Mouse (Mus musculus) ovary, postnatal 10 days (tissue): ENCODE measurements around the gene Gm5767.
A peak's percentile ranks its signal among the peaks of the same experiment; 100 is the strongest.

Source experiments
- DNase-seq: peaks from one replicate; pipeline ENCODE4 v3.0.0; 2022; ENCODE audit warnings: low spot score

Gene Gm5767

DNA sequence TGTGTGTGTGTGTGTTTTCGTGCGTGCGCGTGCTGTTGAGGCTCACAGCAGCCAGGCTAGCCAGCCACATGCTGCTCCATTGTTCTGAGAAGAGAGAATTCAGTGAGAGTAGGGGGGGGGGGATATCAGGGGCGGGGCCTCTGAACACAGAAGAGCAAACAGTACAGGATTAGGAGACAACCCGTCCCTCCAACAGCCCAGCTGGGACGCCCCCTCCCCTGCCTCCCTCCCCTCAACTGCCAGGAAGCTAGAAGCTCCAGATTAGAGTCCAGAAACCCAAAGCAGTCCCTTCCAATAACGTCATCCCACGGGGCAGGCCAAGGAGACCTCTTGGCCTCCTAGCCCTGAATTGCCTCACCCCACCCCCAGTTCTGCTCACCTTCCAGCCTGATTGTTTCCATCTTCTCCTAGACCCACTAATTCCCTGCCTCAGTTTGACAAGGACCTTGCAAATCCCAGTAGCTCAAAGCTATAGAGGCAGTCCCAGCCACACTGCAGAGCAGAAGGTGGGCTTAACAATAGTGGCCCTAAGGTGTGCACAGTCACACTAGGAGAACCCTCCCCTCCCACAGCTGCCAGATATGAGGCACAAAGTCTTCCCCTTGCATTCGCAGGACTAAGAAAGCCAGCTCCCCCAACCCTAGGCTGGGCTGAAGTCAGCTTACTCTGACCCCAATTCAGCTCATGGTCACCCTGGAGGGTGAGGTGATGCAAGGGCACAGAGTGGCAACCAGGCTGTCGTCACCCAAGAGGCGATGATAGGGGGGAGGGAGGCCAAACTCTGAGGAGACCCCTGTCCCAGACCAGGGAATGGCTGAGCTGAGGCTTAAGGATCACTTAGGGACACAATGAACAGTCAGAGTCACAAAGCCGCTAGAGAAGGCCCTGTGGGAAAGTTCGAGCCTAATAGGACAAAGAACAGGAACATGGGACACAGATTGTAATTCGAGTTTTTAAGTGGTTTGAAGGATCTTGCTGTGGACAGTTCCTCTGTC lies 10.2 kb upstream of the Gm5767 start:
- no peak for DNase-seq

DNA sequence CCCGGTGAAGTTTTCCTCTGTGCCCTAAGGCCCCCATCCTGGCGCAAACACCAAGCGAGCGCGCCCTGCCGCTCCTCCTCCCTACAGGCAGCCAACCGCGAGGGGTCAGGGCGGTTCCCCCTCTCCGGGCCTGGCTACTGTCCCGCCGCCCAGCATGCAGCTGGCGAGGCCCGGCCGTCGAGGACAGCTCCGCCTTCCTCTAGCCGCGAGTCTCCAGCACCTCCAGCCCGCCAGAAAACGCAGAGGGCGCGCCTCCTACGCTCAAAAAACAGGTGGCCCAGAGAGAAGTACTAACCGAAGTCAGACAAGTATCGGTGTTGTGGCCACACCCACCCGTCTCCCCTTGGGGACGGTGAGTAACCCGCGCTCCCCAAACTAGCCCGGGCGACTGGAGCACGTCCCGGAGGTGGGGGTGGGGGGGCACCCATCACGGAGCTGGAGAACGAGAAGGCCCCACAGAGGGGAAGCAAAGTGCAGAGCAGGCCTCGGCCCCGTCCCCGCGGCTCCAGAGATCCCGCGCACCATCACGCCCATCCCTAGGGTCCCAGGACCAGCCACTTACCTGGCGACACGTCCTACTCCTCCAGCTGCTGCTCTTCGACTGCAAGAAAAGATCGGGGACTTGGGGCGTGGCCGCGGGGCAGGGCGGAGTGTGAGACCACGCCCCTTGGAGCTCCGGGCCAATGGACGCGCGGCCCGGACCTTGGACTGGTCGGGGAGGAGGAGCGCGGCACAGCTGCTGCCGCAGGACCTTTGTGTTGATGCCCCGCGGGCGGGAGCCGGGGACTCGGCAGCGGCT lies 8.8 kb upstream of the Gm5767 start, which contains the start of gene Carhsp1:
TSS of gene Carhsp1 (minus strand) at position 605 of the 799 bp plus-strand sequence.
- peak; percentile 76 for DNase-seq

DNA sequence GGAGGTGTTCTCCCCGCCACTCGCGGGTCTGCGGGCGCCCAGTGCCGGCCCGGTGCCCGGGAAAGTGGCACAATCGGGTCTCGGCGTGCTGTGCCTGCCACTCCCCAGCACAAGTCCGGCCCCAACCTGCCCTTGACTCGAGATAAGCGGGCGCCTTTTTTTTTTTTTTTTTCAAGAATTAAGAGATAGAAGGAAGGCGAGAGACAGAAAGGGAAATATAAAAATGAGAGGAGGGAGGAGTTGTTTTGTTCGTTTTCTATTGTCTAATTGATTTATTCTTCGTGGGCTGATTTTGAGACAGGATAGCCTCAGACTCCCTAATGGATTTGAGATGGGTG lies 8.3 kb upstream of the Gm5767 start:
- DNase-seq: no peak

DNA sequence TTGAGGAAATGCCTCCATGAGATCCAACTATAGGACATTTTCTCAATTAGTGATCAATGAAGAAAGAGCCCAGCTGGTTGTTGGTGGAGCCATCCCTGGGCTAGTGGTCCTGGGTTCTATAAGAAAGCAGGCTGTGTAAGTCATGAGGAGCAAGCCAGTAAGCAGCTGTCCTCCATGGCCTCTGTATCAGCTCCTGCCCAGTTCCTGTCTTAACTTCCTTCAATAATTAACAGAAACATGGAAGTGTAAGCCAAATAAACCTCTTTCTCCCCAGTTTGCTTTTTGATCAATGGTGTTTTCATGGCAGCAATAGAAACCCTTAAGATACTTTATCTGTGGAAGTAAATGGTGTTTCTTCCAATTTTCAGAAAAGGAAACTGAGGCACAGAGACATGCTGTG lies 7.8 kb upstream of the Gm5767 start:
- DNase-seq: no peak

DNA sequence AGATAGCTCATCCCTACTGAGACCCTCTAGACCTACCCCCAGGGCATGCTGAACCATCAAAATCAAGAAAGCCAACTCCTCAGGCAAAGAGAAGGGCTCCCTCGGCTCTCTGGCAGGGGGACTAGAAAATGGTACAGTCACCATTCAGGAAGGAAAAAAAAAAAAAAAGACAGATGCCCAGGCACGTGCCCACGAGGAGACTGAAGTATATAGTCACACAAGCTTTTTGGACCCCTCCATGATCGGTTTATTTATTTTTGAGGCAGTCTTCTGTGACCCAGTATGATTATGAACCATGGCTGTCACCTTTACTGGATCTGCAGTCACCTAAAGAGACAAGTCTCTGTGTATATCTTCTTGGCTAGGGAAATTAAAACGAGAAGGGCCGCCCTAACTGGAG lies 7.2 kb upstream of the Gm5767 start:
- no peak for DNase-seq

DNA sequence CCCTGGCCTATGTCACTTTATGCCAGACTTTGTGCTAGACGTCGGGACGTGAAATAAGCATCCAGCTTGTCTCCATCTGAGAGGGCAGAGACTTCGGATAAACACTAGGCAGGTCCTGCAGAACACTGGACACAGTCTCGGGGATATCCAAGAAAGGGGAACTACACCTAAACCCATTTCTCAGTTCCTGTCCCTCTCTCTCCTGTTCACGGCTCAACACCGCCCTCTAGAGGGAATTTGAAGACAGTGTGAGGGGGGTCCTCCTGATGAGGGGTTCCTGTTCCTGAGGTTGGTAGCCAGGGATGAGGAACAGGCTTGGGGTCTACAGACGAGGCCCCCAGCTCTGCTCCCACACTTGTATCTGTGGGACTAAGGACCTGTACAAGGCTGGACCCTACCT lies 6.4 kb upstream of the Gm5767 start:
- no peak for DNase-seq

DNA sequence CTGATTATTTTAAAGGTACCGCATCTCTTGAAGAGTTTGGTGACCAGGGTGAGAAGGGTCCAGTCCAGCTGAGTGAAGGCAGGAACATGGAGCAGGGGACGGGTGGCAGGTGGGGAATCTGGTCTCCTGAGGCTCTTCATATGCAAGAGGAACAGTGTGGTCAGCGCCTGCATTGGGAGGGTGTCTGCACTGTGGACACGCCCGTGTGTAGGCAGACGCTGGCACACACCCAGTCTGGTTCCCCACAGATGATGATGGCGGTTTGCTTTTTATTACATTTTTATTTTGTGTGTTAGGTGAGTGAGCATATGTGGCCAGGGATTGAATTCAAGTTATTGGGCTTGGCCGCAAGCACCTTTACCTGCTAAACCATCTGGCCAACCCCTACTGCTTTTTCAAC lies 5.0 kb upstream of the Gm5767 start:
- no peak for DNase-seq

DNA sequence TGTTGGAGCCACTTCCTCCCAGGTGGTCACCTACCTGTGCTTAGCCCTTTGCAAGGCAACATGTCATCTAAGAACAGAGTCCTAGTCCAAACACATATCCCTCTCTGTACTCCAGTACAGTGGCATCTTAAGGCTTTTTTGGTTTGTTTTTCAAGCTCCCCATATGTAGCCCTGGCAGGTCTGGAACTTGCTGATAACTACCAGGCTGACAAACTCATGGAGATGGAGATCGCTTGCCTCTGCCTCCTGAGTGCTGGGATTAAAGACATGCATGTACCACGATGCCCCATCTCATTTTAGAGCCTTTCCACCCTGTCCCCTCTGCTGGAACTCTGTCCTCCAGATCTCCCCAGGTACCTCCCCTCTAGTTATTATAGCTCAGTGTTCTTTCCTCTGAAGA lies 4.3 kb upstream of the Gm5767 start:
- DNase-seq: no peak

DNA sequence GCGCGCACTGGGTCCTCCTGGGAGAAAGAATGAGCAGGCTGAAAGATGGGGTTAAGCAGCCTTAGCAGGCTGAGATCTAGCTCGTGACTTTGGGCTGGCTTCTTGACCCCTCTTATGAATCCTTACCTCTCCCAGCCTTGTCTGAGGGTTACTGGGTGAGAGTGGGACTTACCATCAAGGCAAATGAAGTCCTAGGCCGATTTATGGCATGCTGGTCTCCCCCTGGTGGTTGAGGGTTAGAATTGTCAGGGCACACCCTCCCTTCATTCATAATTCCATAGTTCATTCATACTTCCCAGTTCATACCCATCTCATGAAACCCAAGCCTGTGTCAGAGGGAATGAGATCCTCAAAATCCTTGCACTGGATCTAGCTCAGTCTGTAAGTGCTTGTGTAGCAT lies 3.8 kb upstream of the Gm5767 start:
- DNase-seq: no peak

DNA sequence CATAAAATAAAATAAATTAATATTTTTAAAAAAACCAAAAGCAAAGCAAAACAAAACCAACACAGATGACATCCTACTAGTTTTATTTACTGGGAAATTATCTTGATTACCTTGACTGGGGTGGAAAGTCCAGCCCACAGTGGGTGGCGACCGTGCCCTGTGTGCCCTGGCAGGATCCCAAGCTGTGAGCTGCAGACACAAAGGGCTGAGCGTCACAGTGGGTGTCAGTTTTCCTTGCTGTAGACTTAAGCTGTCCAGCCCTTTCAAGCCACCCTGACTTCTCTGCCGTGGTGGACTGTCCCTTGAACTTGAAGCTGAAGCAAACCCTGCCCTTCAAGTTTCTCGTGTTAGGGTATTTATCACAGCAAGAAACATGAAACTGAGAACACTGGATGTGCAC lies 2.5 kb upstream of the Gm5767 start:
- no peak for DNase-seq

DNA sequence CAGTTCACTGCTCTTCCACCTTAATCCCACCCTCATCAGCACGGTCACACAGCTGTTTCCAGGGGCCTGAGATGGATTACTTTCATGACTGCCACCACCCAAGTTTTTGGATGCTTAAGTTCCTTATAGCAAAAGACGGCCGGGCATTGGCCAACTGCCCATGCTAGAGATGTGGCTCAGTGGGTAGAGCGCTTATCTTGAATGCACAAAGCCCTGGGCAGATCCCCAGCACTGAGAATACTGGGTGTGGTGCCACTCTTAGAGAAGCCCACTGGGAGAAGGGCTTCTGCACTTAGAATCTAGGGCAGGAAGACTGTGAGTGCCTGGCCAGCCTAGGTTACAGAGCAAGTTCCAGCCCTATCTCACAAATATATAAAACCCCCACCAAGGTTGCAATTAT lies 1.9 kb upstream of the Gm5767 start:
- no peak for DNase-seq

DNA sequence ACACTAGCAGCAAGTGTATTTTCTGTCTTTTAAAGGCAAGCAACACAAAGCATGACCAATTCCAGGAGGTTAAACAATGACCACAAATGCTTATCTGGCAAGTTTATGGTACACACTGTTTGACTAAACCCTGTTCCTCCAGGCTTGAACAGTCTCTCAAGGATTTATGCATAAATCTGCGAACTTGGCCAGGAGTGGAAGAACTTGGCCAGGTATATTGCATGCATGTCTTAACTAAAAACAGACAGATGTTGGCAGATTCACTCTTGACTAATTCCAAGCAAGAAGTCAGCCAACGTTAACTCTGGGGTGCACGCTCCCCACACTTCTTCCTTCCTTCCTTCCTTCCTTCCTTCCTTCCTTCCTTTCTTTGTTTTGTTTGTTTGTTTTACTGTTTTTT lies 790 bp upstream of the Gm5767 start:
- no peak for DNase-seq

DNA sequence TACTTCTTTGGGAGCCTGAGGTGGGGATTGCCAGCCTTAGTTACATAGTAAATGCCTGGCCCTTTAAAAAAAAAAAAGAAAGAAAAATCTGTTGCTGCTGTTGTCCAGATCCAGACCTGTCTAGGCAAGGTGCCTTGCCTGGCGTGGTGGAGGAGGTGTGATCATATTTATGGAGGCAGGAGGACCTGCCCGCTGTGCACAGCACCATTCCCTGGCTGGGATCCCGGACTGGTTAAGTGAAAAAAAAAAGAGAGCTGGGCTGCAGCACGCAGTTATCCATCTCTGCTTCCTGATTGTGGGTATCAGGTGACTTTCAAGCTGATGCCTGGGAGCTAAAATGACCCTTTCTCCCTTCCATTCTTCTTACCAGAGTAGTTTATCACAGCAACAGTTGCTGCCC lies 4.5 kb downstream of the Gm5767 start:
- no peak for DNase-seq

DNA sequence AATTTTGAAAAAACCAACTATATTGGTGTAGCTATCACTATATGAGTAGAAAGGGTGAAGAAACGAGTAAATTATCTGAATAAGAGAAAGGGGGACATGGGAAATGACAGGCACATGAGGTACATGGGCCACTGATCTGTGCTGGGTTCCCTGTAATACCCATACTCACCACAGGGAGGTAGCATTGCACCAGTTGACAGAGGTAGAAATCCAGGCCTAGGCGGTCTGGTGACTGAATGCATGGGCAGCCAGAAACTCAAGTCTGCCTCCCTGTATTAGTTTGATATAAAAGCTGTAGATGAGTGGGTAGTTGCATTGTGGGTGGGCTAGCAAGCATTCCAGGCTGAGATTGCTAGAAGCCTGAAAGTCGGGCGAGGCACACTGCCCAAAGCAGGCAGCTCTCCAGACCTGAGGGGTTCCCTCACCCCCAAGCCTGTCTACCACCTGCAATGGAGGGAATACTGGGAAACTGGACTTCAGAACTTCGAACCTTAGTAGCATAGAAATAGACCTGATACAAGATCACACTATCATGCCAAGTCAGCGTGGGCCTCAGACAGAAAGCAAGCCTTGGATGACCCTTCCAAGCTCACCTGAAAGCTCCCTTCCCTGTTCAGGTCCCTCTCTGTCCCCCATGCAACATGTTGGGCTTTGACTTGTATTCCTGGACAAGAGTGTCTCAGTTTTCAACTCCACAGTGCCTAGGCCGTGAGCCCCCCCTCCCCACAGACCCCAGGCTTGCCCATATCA lies 5.7 kb downstream of the Gm5767 start:
- peak; percentile 35 for DNase-seq

DNA sequence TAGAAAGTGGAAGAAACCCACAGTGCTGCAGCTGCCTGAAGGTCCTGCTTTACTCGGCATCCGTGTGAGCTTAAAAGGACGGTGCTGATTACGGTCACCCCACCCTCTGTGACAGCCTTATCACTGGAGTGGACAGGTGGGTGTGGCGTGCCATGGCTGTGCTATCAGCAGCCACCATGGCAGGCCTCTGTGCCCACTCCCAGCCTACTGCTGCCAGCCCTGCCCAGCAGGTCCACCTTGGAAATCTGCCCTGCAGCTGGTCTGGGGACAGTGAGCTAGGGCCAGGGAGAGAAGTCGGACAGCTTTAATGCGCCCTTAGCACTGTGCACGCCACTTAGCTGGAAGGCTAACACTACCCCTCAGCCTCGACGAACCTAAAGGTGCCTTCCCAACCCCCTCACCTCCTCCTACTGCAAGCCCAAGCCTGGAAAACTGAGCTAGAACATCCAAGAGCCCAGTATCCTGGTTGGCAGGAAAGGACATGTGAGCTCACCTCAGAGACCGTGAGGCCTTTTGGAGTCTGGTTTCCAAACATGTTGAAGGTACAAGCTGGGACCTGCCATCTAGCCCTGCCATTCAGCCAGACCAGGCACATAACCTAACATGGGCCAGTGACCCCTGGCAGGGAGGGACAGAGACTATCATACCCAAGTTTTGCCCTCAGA lies 6.4 kb downstream of the Gm5767 start:
- no peak for DNase-seq

DNA sequence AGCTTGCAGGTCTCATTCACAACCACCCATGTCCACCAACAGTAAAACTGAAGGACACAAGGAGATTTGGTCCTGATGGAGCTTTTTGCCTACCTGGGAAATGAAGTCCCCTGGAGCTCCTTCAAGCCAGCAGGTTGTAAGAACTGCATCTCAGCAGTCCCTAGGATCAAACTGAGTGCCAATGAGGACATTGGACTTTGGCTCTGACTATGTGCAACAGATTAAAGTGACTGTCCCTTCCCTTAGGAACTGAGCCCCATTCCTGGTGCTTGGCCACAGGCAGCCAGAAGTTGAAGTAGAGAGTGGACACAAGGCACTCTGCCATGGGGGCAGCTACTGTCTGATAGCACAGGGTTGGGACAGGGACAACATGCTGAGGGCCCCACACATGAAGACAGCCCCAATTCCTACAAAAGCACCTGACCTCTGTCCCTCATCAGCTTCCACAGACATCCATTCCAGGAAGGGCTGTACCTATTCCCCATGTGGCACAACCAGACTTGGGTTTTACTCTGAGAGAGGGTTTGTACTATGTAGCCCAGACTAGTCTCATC lies 7.1 kb downstream of the Gm5767 start:
- DNase-seq: no peak

DNA sequence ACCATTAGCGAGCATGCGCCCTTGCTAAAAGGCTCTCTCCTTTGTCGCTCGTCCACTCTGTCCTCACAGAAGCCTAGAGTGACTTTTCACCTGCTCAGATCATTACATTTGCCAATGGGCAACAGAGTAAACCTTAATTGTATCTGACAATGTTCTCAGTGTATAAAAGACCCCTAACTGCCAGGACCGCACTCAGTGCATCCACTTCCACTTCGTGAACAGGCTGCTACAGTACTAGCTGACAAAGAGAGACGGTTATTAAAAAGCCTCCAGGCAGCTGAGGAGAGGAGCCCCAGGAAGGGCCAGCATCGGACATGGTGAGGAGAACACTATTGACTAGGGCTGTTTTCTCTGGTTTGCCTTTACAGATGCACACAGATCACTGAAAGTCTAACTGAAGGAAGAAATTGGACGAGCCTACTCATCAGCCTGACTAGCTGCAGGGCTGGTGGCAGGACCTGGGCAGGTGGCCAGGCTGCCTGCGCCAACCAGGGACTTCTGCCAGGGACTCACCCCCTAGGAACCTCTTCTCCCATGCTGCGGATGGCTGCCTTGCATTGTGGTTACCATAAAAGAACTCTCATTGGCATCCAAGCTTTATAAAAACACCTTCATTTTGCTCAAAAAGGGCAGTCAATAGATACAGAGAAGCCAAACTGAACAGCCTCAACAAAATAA lies 9.5 kb downstream of the Gm5767 start:
- no peak for DNase-seq

DNA sequence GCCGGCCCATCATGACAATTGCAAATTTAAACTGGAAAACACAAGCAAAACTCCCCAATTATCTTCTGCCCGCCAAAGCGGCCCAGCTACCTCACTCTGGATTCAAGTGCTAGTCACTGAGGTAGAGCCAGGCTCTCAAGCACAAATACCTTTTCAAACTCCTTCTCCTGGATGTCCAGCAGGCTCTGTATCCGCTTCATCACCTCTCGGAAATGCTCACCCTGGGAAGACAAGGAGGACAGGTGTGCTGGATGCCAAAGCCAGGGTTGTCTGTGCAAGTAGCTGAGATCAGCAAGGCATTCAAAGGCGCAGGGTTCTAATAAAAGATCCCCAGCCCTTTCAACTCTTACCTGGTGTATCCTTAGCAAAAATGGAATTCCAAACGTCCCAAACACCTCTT lies 10.6 kb downstream of the Gm5767 start:
- DNase-seq: no peak

DNA sequence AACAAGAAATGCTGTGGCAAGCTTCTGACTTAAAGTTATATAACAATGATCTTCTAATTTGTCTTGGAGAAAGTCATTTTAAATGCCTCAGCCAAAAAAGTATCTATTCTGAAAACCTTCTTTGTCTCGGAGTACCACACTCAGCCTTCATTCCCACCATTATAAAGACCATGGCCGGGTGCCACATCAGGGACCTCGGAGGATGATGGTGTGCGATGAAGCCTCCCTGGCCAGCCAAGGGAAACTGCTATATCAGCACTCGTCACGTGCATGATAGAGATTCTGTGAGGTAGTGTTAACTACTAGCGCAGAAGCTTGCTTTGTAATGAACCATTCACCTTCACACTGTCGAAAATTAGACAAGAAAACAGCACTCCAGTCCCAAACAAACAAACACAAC lies 19.0 kb downstream of the Gm5767 start:
- DNase-seq: no peak

DNA sequence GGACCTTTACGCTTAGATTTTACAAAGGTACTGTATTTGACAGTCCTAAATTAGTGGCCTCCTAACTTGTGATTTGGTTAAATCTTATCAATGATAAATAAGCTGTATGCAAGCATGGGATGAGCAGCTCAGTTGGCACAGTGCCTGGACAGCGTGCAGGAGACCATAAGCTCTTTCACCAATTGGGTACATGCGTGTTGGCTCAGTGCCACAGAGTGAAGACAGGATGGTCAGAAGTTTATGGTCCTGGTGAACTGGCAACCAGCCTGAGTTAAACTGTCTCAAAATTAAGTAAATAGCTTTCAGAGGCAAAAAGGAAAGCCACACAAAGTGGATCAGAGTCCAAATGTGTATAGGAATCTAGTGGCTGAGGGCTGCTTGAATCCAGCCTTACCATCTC lies 20.0 kb downstream of the Gm5767 start:
- DNase-seq: no peak

DNA sequence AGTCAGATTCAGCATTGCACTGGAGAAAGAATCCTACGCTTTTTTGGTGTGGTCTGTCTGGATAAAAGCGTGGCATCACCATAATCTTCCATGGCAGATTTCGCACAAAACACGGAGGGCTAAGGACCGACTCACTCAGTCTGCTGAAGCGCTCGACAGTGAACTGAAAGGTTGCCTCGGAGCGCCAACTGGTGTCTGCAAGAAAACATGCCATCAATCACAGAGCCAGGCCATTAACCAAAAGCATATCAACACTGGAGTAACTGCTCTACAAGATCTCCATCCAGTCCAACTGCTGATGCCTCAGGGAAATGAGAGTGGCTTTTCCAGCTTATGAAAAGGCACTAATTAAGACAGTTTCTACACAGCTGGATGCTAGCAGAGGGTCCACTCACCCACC lies 31.4 kb downstream of the Gm5767 start:
- no peak for DNase-seq
